Mouse (Mus musculus) heart, embryonic 16.5 days (tissue): ENCODE results near the gene Gal3st2. TPM values are rescaled to one million over a fixed set of nuclear protein-coding genes. Genes with fewer than 3 reads are reported as not detected.
"Not testable (repeated sequence)": the region's sequence is repeated elsewhere in the genome, so short reads cannot be mapped to it uniquely, and the experiment has no call there.

Experiments used
- ATAC-seq: fragments of 200-750 bp; cut with Nextera tagmentation; replicated peaks from 2 replicates; pipeline ENCODE4 v1.8.0; 2017; ENCODE audit warnings: moderate number of reproducible peaks; ENCODE audit not compliant: insufficient read depth, low FRiP score; ENCODE audit errors: extremely low read depth
- H3K27ac ChIP-seq: fragments of 300-500 bp; sonication (generic); 2 replicates; pipeline ENCODE4 v1.5.1; 2014; ENCODE audit warnings: mild to moderate bottlenecking, low read length, control low read depth, moderate library complexity
- H3K27me3 ChIP-seq: fragments of 300-500 bp; sonication (generic); 2 replicates; pipeline ENCODE4 v1.6.1; 2014; ENCODE audit warnings: low read length, mixed read lengths; ENCODE audit not compliant: control insufficient read depth, insufficient read depth
- H3K36me3 ChIP-seq: fragments of 300-500 bp; sonication (generic); 2 replicates; pipeline ENCODE4 v1.6.1; 2014; ENCODE audit not compliant: control insufficient read depth, insufficient read depth
- H3K4me1 ChIP-seq: fragments of 300-500 bp; sonication (generic); 2 replicates; pipeline ENCODE4 v1.6.1; 2014; ENCODE audit warnings: low read length, mixed read lengths; ENCODE audit not compliant: control insufficient read depth, insufficient read depth
- H3K4me2 ChIP-seq: fragments of 300-500 bp; sonication (generic); 2 replicates; pipeline ENCODE4 v1.6.1; 2014; ENCODE audit warnings: low read depth, mild to moderate bottlenecking, control low read depth, low read length
- H3K4me3 ChIP-seq: fragments of 300-500 bp; sonication (generic); 2 replicates; pipeline ENCODE4 v1.5.1; 2014; ENCODE audit warnings: mild to moderate bottlenecking, control low read depth, low read length
- H3K9ac ChIP-seq: fragments of 300-500 bp; sonication (generic); 2 replicates; pipeline ENCODE4 v1.6.1; 2014; ENCODE audit warnings: low read length, control low read depth
- H3K9me3 ChIP-seq: fragments of 300-500 bp; sonication (generic); replicated peaks from 2 replicates; pipeline ENCODE4 v1.6.1; 2016; ENCODE audit warnings: low read length; ENCODE audit not compliant: control insufficient read depth
- WGBS: fragments of 180-500 bp; shearing (Covaris S2); extraction: QIAGEN DNeasy Blood & Tissue Kit; methylation state at CpG from one replicate; pipeline ENCODE4 v1.1.7; 2014; 5-methylcytosine and 5-hydroxymethylcytosine counted together
- polyA plus RNA-seq: library from polyadenylated mRNA; unstranded; fragments of >200 nt; fragmentation: Nextera tagmentation; extraction: Ambion mirVana; gene quantifications from 2 replicates; pipeline ENCODE4 v1.2.1, GENCODE M21; 2015

Gene Gal3st2
- 0.14 TPM in 1 of 2 replicates, not detected in the other for polyA plus RNA-seq

- H3K27ac ChIP-seq, H3K36me3 ChIP-seq, H3K4me2 ChIP-seq, ATAC-seq, H3K4me3 ChIP-seq, H3K4me1 ChIP-seq, H3K9ac ChIP-seq, H3K9me3 ChIP-seq, H3K27me3 ChIP-seq: not testable (repeated sequence)
- 46% methylated on average over 2 of the region's 2 CpGs for WGBS
Observed at GRCm38 (mm10) chr1:93861048-93861447, at the start of gene Gal3st2. Gene Gal3st2 (plus strand): TSS chr1:93861306.

- no peak for ATAC-seq
- H3K4me2 ChIP-seq: no peak overlapping the region
- H3K9me3 ChIP-seq: no peaks in the 10 kb centered on the region
- WGBS: 75% methylated on average over 8 of the region's 8 CpGs
- peaks cover 69% of the 10 kb centered on the region for H3K36me3 ChIP-seq
- no peak overlapping the region for H3K4me3 ChIP-seq
- no peak overlapping the region for H3K9ac ChIP-seq
- no peak overlapping the region for H3K27ac ChIP-seq
- H3K4me1 ChIP-seq: no peaks in the 10 kb centered on the region
- no peaks in the 10 kb centered on the region for H3K27me3 ChIP-seq
Observed at GRCm38 (mm10) chr1:93811495-93812039, 49.5 kb upstream of the Gal3st2 start.

GRCm38 (mm10) chr1:93817823-93818532, 43.1 kb upstream of the Gal3st2 start:
- H3K27me3 ChIP-seq: no peaks in the 10 kb centered on the region
- no peaks in the 10 kb centered on the region for H3K4me1 ChIP-seq
- 90% methylated on average over 8 of the region's 8 CpGs for WGBS
- no peak overlapping the region for H3K9ac ChIP-seq
- peaks cover 63% of the 10 kb centered on the region for H3K36me3 ChIP-seq
- H3K4me2 ChIP-seq: no peak overlapping the region
- no peak overlapping the region for H3K4me3 ChIP-seq
- ATAC-seq: no peak
- H3K27ac ChIP-seq: no peak overlapping the region
- H3K9me3 ChIP-seq: no peaks in the 10 kb centered on the region

- no peak overlapping the region for H3K27ac ChIP-seq
- WGBS: 89% methylated on average over 7 of the region's 7 CpGs
- H3K9me3 ChIP-seq: no peaks in the 10 kb centered on the region
- ATAC-seq: no peak
- H3K4me1 ChIP-seq: no peaks in the 10 kb centered on the region
- peaks cover 57% of the 10 kb centered on the region for H3K36me3 ChIP-seq
- no peak overlapping the region for H3K4me3 ChIP-seq
- H3K27me3 ChIP-seq: no peaks in the 10 kb centered on the region
- H3K9ac ChIP-seq: no peak overlapping the region
- no peak overlapping the region for H3K4me2 ChIP-seq
Observed at GRCm38 (mm10) chr1:93818722-93819121, 42.4 kb upstream of the Gal3st2 start.

GRCm38 (mm10) chr1:93823796-93824495, 37.2 kb upstream of the Gal3st2 start:
- no peaks in the 10 kb centered on the region for H3K9me3 ChIP-seq
- no peak overlapping the region; the same call in 1 of the 2 replicates for H3K9ac ChIP-seq
- WGBS: 71% methylated on average over 3 of the region's 3 CpGs
- peaks cover 12% of the 10 kb centered on the region for H3K4me1 ChIP-seq
- no peaks in the 10 kb centered on the region for H3K27me3 ChIP-seq
- no peak overlapping the region for H3K4me2 ChIP-seq
- H3K27ac ChIP-seq: peak overlapping the region; percentile 12
- no peak overlapping the region for H3K4me3 ChIP-seq
- H3K36me3 ChIP-seq: peaks cover 15% of the 10 kb centered on the region
- no peak for ATAC-seq

GRCm38 (mm10) chr1:93824609-93825008, 36.5 kb upstream of the Gal3st2 start, which contains the start of gene D2hgdh:
Gene D2hgdh (plus strand): TSS chr1:93824909.
- H3K9ac ChIP-seq: peak within 1 kb of the TSS; percentile 80
- H3K36me3 ChIP-seq: peaks cover 8% of the 10 kb centered on the region
- peaks cover 12% of the 10 kb centered on the region for H3K4me1 ChIP-seq
- no peak for ATAC-seq
- H3K9me3 ChIP-seq: no peaks in the 10 kb centered on the region
- peak within 1 kb of the TSS; percentile 91 for H3K27ac ChIP-seq
- WGBS: 10% methylated on average over 10 of the region's 10 CpGs
- no peaks in the 10 kb centered on the region for H3K27me3 ChIP-seq
- H3K4me3 ChIP-seq: peak within 1 kb of the TSS; percentile 66
- peak within 1 kb of the TSS; percentile 85 for H3K4me2 ChIP-seq

GRCm38 (mm10) chr1:93825105-93825674, 35.9 kb upstream of the Gal3st2 start:
- Histone ChIP-seq H3K9ac (peak overlapping the region; percentile 80), H3K27ac (peak overlapping the region; percentile 91), H3K4me2 (peak overlapping the region; percentile 85), H3K9me3 (no peaks in the 10 kb centered on the region), H3K4me1 (peaks cover 12% of the 10 kb centered on the region), H3K4me3 (peak overlapping the region; percentile 66), H3K27me3 (no peaks in the 10 kb centered on the region), H3K36me3 (peaks cover 6% of the 10 kb centered on the region)
- peak; percentile 97 for ATAC-seq
- WGBS: 1% methylated on average over 30 of the region's 30 CpGs

- no peaks in the 10 kb centered on the region for H3K9me3 ChIP-seq
- WGBS: 42% methylated on average over 27 of the region's 27 CpGs
- H3K27ac ChIP-seq: peak overlapping the region; percentile 91
- peak overlapping the region; percentile 80 for H3K9ac ChIP-seq
- peak overlapping the region; percentile 66 for H3K4me3 ChIP-seq
- no peak for ATAC-seq
- peaks cover 12% of the 10 kb centered on the region for H3K4me1 ChIP-seq
- peak overlapping the region; percentile 85 for H3K4me2 ChIP-seq
- H3K27me3 ChIP-seq: no peaks in the 10 kb centered on the region
- H3K36me3 ChIP-seq: peaks cover 2% of the 10 kb centered on the region
Observed at GRCm38 (mm10) chr1:93825771-93826539, 35.2 kb upstream of the Gal3st2 start.
